Mouse (Mus musculus) hindbrain, embryonic 16.5 days (tissue): Measurements from ENCODE around the gene Arid4a. TPM values are rescaled to one million over a fixed set of nuclear protein-coding genes. Genes with fewer than 3 reads are reported as not detected.

Source experiments
- ATAC-seq: fragments of 200-750 bp; cut with Nextera tagmentation; 2 replicates; pipeline ENCODE4 v1.8.0; 2017; ENCODE audit warnings: moderate TSS enrichment, moderate library complexity
- H3K27ac ChIP-seq: fragments of 300-500 bp; sonication (generic); 2 replicates; pipeline ENCODE4 v1.5.1; 2014; ENCODE audit warnings: low read depth, mild to moderate bottlenecking, control low read depth, low read length, moderate library complexity
- H3K27me3 ChIP-seq: fragments of 300-500 bp; sonication (generic); replicated peaks from 2 replicates; pipeline ENCODE4 v1.6.1; 2014; ENCODE audit warnings: low read length; ENCODE audit not compliant: control insufficient read depth, insufficient read depth
- H3K36me3 ChIP-seq: fragments of 300-500 bp; sonication (generic); 2 replicates; pipeline ENCODE4 v1.6.1; 2014; ENCODE audit warnings: mild to moderate bottlenecking, low read length, moderate library complexity, mixed read lengths; ENCODE audit not compliant: control insufficient read depth, insufficient read depth
- H3K4me1 ChIP-seq: fragments of 300-500 bp; sonication (generic); 2 replicates; pipeline ENCODE4 v1.6.1; 2014; ENCODE audit warnings: low read depth, low read length; ENCODE audit not compliant: control insufficient read depth, insufficient read depth
- H3K4me2 ChIP-seq: fragments of 300-500 bp; sonication (generic); 2 replicates; pipeline ENCODE4 v1.6.1; 2014; ENCODE audit warnings: mild to moderate bottlenecking, low read length, control low read depth, moderate library complexity
- H3K4me3 ChIP-seq: fragments of 300-500 bp; sonication (generic); 2 replicates; pipeline ENCODE4 v1.5.1; 2014; ENCODE audit warnings: mild to moderate bottlenecking, low read length, control low read depth, moderate library complexity
- H3K9ac ChIP-seq: fragments of 300-500 bp; sonication (generic); 2 replicates; pipeline ENCODE4 v1.6.1; 2014; ENCODE audit warnings: low read depth, mild to moderate bottlenecking, control low read depth, low read length, moderate library complexity
- H3K9me3 ChIP-seq: fragments of 300-500 bp; sonication (generic); 2 replicates; pipeline ENCODE4 v1.6.1; 2014; ENCODE audit warnings: mild to moderate bottlenecking, low read length, moderate library complexity; ENCODE audit not compliant: control insufficient read depth
- WGBS: fragments of 180-500 bp; shearing (Covaris S2); extraction: QIAGEN DNeasy Blood & Tissue Kit; methylation state at CpG from one replicate; pipeline ENCODE4 v1.1.7; 2014; 5-methylcytosine and 5-hydroxymethylcytosine counted together
- polyA plus RNA-seq: library from polyadenylated mRNA; unstranded; fragments of >200 nt; fragmentation: Nextera tagmentation; extraction: Ambion mirVana; gene quantifications from 2 replicates; pipeline ENCODE4 v1.2.1, GENCODE M21; 2015

Gene Arid4a
- polyA plus RNA-seq, 1 experiment from 2014 or later = 41.4 TPM

DNA sequence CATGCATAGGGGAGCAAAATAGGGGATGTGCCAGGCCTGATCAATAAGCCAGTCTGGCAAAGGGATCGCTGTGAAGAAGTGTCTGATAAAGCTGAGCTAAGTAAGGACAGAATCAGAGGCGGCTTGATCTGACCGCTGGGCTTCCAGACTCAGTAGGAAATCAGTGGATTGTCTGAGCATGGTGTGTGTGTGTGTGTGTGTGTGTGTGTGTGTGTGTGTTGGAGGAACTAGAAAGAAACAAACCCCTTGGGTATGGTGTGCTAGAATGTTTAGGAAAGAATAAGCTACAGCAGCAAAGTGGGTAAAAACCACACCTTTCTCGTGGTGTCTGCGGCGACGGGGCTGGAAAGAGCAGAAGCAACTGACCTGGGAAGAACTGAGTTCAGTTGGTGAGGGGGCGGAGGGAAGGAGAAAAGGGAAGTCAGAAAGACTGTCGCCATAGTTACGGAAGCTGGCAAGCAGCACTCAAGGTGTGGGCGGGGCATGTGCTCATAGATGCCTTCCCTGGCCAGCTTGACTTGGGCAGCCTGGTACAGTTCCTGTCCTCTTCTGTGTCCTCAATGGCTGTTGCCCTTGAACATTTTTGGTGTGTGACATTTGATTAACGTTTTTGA is 98.0 kb downstream of the Arid4a start:
- Histone ChIP-seq H3K27ac (no peak overlapping the region), H3K4me2 (peak overlapping the region; percentile 48), H3K27me3 (no peaks in the 10 kb centered on the region; the same call in 1 of the 2 replicates), H3K9me3 (no peaks in the 10 kb centered on the region), H3K4me1 (peaks cover 4% of the 10 kb centered on the region; the same call in 1 of the 2 replicates), H3K36me3 (no peaks in the 10 kb centered on the region), H3K9ac (no peak overlapping the region), H3K4me3 (peak overlapping the region; percentile 4; the same call in 1 of the 2 replicates)
- ATAC-seq = peak; percentile 86
- 31% methylated on average over 12 of the region's 12 CpGs for WGBS

- Histone ChIP-seq H3K4me3 (no peak overlapping the region), H3K27me3 (no peaks in the 10 kb centered on the region; the same call in 1 of the 2 replicates), H3K9me3 (no peaks in the 10 kb centered on the region), H3K4me2 (no peak overlapping the region), H3K36me3 (no peaks in the 10 kb centered on the region), H3K9ac (no peak overlapping the region), H3K27ac (no peak overlapping the region), H3K4me1 (peaks cover 4% of the 10 kb centered on the region; the same call in 1 of the 2 replicates)
- WGBS = 80% methylated on average over 5 of the region's 5 CpGs
- ATAC-seq = no peak
Measured at GRCm38 (mm10) chr12:71116411-71116810, 100.6 kb downstream of the Arid4a start.

- Histone ChIP-seq H3K27me3 (no peaks in the 10 kb centered on the region), H3K9ac (no peak overlapping the region), H3K9me3 (no peaks in the 10 kb centered on the region), H3K27ac (no peak overlapping the region), H3K36me3 (peaks cover 9% of the 10 kb centered on the region), H3K4me1 (no peaks in the 10 kb centered on the region), H3K4me2 (no peak overlapping the region), H3K4me3 (no peak overlapping the region)
- ATAC-seq = no peak
- 90% methylated on average over 10 of the region's 10 CpGs for WGBS
Measured at GRCm38 (mm10) chr12:71122731-71123130, 106.9 kb downstream of the Arid4a start.

DNA sequence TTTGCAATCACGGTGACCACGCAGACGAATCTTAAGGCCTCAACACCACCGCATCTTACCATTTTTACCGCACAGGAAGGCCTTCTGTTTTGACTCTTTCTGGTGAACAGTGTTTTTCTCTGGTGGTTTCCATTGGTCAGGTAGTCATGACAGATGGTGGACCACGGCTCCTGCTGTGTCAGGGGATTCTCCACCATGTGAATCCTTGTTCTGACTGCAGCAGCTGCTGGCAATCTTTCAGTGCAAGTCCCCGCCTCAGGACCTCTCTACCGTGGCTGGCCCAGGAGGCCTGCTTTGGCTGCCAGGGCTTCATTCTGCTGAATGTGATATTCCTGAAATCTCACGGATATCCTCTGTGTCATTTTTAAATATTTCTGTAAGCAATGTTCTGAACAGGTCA is 107.5 kb downstream of the Arid4a start:
- Histone ChIP-seq H3K36me3 (peaks cover 9% of the 10 kb centered on the region), H3K27ac (no peak overlapping the region), H3K4me3 (no peak overlapping the region), H3K9ac (no peak overlapping the region), H3K27me3 (no peaks in the 10 kb centered on the region), H3K9me3 (no peaks in the 10 kb centered on the region), H3K4me2 (no peak overlapping the region), H3K4me1 (no peaks in the 10 kb centered on the region)
- 78% methylated on average over 9 of the region's 9 CpGs for WGBS
- ATAC-seq = no peak; the same call in 1 of the 2 replicates

- 36% methylated on average over 5 of the region's 5 CpGs for WGBS
- Histone ChIP-seq H3K4me1 (peaks cover 24% of the 10 kb centered on the region), H3K4me3 (peak overlapping the region; percentile 74), H3K9me3 (no peaks in the 10 kb centered on the region), H3K9ac (peak overlapping the region; percentile 25; the same call in 1 of the 2 replicates), H3K27ac (no peak overlapping the region), H3K36me3 (peaks cover 3% of the 10 kb centered on the region), H3K4me2 (peak overlapping the region; percentile 73), H3K27me3 (no peaks in the 10 kb centered on the region)
- ATAC-seq = no peak
Measured at GRCm38 (mm10) chr12:71135581-71135980, 119.8 kb downstream of the Arid4a start.

GRCm38 (mm10) chr12:71136130-71136973 is 120.6 kb downstream of the Arid4a start, which contains the start of the genes Timm9 and 2700049A03Rik:
TSS of gene Timm9 (minus strand) at chr12:71136684.
TSS of gene 2700049A03Rik (plus strand) at chr12:71136848.
- under 1% methylated on average over 48 of the region's 52 CpGs for WGBS
- H3K4me3 ChIP-seq = peak within 1 kb of the TSS; percentile 74
- peak within 1 kb of the TSS; percentile 93 for H3K4me2 ChIP-seq
- no peaks in the 10 kb centered on the region for H3K27me3 ChIP-seq
- peaks cover 24% of the 10 kb centered on the region for H3K4me1 ChIP-seq
- peak within 1 kb of the TSS; percentile 93 for H3K9ac ChIP-seq
- H3K9me3 ChIP-seq = no peaks in the 10 kb centered on the region
- H3K27ac ChIP-seq = peak within 1 kb of the TSS; percentile 78
- peaks cover 7% of the 10 kb centered on the region for H3K36me3 ChIP-seq
- ATAC-seq = peak; percentile 93

DNA sequence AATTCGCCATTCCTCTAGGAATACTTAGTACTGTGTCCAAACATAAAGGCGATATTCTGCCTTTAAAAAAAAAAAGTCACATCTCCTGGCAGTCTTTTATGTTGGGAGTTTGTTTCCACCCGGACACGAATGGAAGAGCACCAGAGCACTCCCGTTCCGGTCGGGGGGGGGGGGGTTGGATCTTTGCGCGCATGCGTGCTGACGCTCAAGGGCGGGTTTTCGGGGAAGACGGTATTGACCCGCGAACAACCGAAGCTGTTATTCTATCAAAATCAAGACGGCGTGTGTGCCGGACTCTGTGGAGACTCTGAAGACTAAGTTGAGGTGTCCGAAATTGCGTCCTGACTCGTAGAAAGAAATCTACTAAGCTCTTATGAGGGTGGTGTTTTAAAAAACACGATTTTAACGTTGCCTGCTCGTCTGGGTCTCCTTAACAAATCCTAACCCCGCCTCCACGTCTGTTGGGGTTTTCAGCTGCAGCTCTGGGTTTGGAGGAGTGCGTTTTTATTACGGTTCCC is 121.2 kb downstream of the Arid4a start:
- H3K4me2 ChIP-seq = peak overlapping the region; percentile 93
- no peaks in the 10 kb centered on the region for H3K9me3 ChIP-seq
- ATAC-seq = peak; percentile 86
- under 1% methylated on average over 30 of the region's 30 CpGs for WGBS
- H3K4me1 ChIP-seq = peaks cover 24% of the 10 kb centered on the region
- peak overlapping the region; percentile 78 for H3K27ac ChIP-seq
- H3K4me3 ChIP-seq = peak overlapping the region; percentile 74
- H3K36me3 ChIP-seq = peaks cover 10% of the 10 kb centered on the region
- no peaks in the 10 kb centered on the region for H3K27me3 ChIP-seq
- peak overlapping the region; percentile 93 for H3K9ac ChIP-seq

DNA sequence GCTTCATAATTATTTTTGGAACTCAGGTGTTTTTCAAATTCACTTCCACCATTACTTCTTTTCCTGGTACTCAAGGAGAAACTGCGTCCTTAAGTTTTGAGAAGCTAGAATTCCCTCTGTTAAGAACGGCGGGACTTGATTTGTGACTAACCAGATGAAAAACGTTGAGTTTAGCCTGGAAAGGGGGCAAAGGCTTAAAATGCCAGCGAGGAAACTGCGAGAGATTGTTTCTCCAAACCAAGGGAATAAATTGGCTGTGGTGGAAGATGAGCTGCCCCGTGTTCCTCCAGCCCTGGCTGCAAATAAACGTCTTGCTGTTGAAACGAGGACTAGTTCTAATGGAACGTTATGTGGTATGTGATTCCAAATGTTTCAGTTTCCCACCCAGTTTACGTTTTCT is 121.9 kb downstream of the Arid4a start:
- peaks cover 24% of the 10 kb centered on the region for H3K4me1 ChIP-seq
- no peaks in the 10 kb centered on the region for H3K9me3 ChIP-seq
- no peaks in the 10 kb centered on the region for H3K27me3 ChIP-seq
- H3K4me2 ChIP-seq = peak overlapping the region; percentile 93
- WGBS = 8% methylated on average over 11 of the region's 11 CpGs
- H3K27ac ChIP-seq = no peak overlapping the region
- H3K36me3 ChIP-seq = peaks cover 7% of the 10 kb centered on the region
- peak overlapping the region; percentile 60 for H3K9ac ChIP-seq
- H3K4me3 ChIP-seq = peak overlapping the region; percentile 74
- no peak for ATAC-seq
